Mouse (Mus musculus) cerebellum, postnatal 4 days (tissue): Measurements from ENCODE around the gene Stk16.
A peak's percentile ranks its signal among the peaks of the same experiment; 100 is the strongest.

ENCODE experiments used
- DNase-seq, 2 experiments: peaks; one replicate each; pipeline ENCODE4 v3.0.0; 2022; ENCODE audit warnings: low spot score in 2 of 2, mixed read lengths in 1 of 2

Gene Stk16

DNA sequence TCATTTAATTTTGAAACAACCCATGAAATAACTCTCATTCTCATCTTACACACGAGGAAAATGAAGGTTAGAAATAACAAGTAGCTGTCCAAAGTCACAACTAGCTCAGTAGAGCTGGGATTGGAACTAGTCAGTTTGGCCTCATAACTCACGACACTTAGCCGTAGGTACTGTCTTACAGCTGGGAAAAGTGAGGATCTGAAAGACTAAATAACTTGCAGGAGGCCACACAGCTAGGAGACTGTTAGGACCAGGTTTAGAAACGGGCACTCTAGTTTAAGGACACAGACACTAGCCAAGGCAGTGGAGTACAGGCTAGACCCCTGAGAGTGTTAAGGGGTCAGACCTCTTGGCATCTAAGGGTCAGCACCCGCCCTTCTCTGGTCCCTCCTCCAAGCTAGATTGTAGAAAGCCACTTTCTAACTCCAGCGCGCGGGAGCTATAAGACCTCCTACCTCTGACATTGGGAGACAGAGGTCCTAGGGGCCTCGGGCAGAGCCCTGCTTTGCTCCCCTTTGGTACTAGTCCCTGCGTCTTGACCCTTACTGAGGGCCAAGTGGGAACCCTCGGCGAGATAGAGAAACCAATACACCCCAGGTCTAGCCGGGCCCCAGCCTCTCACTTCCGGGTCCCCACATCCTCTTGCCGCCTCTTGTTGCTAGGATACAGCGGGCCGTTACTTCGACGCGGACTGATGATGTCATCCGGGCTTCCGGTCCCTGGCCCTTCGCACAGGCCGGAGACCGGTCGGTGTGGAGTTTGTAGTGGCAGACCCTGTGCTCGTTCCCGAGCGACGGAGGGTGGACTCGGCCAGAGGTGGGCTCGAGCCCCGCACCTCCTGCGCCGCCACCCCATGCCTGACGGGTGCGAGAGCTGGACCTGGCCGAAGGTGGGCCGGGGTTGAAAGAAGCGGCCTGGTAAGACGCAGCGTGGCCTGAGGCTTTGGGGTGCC lies at the start of gene Stk16, which contains the start of gene Glb1l:
Gene Stk16, plus strand, starts transcription at position 703 of the 952 bp plus-strand sequence.
Gene Glb1l, minus strand, starts transcription at position 678 of the 952 bp plus-strand sequence.
- peak; percentile 93 to 95 for DNase-seq

- no peak for DNase-seq
Measured at GRCm38 (mm10) chr1:75168093-75168471, 42.6 kb upstream of the Stk16 start.

- DNase-seq, result peak; percentile 81 to 93
Measured at GRCm38 (mm10) chr1:75168472-75169464, 41.9 kb upstream of the Stk16 start, which contains the start of gene Zfand2b. Zfand2b (plus strand) TSS chr1:75168646.

DNA sequence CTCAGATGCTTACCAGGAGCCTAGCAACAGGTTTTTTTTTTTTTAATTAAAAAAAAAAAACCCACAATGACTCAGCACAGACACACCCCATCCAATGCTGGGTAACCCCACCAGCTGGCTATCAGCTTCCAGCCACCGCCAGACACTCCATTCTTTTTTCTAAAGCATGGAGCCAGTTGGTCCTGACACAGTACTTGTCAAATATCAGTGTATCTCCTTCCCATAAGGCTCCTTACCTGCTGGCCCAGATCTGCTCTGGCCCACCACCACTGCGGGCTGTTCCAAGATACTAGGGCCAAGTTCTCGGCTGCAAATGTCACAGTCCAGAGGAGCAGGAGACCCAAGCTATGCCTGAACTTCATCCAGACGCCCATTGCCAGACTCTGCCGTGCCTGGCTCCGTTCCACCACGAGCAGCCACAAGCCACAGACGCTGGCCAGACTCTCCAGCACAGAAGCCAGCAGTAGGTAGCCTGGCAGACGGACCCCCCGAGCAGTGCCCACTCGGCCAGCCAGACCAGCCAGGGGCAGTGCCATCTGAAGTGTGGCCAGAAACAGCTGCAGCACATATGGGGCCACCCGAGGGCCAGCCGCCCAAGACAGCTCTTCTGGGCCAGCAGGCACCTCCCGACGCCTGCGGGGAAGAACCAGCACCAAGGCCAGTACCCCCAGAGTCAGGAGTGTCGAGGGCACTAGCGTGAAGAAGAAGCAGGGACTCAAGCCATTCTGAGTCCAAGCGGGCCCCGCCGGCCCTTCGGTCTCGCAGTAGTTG lies 31.1 kb upstream of the Stk16 start:
- DNase-seq, result peak; percentile 42 to 86

DNA sequence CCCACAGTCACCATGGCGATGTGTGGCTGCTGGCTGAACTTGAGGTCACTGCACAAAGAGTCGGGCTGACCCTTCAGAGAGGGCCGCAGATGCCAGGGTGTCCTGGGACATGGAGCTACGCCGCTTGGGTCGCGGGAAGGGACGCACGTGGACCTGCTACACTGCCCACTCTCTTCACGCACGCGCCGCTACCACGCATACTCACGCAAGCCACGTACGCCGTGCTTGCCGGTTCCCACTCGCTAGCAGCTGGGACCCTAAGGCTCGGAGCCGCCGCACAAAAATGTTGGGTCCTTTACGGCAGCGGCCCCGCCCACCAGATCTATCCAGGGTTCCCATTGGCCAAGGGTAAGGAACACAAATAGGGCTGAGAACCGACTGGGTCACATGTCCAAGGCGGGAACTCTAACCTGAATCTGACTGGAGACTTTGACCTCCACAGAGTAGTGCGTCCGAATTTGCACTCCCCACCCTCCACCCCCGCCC lies 30.5 kb upstream of the Stk16 start, which contains the start of gene Abcb6:
Gene Abcb6, minus strand, starts transcription at position 288 of the 486 bp plus-strand sequence.
- peak; percentile 68 to 85 for DNase-seq

- DNase-seq, result no peak
Measured at GRCm38 (mm10) chr1:75180741-75181140, 29.9 kb upstream of the Stk16 start.

GRCm38 (mm10) chr1:75181377-75181870 lies 29.2 kb upstream of the Stk16 start:
- DNase-seq, result no peak

GRCm38 (mm10) chr1:75182160-75182559 lies 28.5 kb upstream of the Stk16 start:
- no peak for DNase-seq

- DNase-seq, result no peak
Measured at GRCm38 (mm10) chr1:75185495-75185894, 25.1 kb upstream of the Stk16 start.

- DNase-seq, result no peak
Measured at GRCm38 (mm10) chr1:75187126-75187525, 23.5 kb upstream of the Stk16 start.

- no peak for DNase-seq
Measured at GRCm38 (mm10) chr1:75187914-75188483, 22.6 kb upstream of the Stk16 start.

- no peak for DNase-seq
Measured at GRCm38 (mm10) chr1:75190577-75190976, 20.1 kb upstream of the Stk16 start.

DNA sequence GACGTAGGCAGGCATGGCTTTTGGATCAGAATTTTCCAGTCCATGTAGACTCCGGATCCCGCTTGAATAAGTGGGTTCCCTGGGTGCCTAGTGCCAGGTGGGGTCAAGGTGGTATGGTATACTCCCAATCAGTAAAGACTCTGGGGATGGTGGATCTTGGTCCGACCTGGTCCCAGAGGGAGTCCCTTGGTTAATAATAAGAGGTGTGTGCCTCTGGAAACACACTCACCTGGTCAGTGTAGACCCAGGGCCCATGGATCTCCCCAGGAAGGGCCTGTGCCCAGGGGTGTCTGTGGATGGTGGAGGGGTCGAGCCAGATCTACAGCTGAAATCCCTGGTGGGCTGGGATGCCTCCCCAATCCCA lies 19.4 kb upstream of the Stk16 start:
- no peak for DNase-seq

GRCm38 (mm10) chr1:75191622-75192402 lies 18.8 kb upstream of the Stk16 start, which contains the start of the genes Ankzf1 and Atg9a:
Ankzf1 (plus strand) TSS chr1:75192151.
Atg9a (minus strand) TSS chr1:75192196.
- peak; percentile 77 to 88 for DNase-seq

DNA sequence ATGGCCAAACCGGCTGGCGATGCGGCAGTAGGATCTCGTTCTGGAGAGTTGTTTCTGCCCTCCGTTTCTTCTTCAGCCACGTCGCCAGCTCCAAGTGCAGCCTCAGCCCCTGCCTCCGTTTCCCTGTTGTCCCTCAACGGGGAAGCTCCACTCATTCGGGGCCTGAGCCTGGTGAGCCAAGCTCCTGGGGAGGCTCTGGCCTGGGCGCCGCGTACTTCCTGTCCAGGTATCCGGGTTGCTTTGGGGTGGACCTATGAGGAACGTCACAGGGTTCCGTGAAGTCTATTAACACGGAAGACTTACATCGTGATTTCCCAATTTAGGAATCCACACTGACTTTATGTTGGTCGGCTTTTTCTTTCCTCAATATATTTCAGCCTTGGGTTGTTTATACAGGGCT lies 18.2 kb upstream of the Stk16 start:
- no peak for DNase-seq

- no peak for DNase-seq
Measured at GRCm38 (mm10) chr1:75201236-75201635, 9.4 kb upstream of the Stk16 start.

DNA sequence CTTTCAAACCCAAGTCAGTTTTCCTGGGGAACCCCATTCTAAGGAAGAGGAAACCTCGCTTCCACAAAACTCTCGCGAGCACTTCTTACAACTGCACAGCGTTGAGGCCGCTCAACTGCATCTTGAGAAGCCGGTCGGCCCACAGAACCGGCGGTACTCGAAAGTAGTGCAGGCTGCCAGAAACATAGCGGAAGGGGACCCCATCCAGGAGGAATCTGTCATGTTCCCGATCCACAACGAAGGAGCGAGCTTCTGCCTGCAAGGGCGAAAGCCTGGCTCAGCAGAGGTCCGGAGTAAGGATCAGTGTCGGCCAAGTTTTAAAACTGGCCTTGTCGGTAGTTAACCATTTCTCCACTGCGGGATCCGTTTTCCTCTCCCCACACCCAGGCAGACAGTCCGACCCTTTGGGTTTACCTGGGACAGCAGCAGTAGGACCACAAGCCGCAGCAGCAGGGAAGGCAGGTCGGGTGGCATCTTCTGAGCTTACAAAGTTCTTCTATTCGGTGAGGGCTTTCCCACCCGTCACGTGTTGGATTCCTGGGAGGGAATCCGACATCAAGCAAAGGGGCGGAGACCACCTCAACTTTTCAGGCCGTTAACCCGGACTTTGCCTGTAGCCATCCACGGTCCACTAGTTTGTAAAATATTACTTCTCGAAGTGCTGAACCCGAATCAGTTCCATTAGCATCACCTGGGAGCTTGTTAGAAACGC lies 1.5 kb upstream of the Stk16 start:
- DNase-seq, result no peak

DNA sequence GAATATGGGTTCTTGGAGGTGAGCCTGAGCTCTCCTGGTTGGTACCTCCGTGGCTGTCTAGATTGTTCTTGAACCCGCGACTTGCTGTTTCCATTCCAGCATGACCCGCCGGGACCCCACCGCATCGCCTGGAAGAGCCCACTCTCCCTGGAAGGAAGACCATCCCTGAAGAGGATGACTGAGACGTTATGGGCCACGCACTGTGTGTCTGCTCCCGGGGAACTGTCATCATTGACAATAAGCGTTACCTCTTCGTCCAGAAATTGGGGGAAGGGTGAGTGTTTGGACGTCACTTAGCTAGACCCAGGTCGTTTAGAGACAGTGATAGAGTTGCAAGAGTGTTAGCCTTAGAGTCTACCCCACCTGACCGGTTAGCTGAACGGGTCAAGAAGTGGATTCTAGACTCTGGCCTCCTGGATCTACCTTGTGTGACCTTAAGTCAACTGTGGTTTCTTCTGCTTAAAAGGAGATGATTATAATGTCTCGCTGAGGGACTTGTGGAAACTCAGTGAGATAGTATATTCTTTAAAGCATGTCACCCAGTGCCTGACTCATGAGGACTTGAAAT lies 587 bp downstream of the Stk16 start:
- no peak for DNase-seq

- DNase-seq, result no peak
Measured at GRCm38 (mm10) chr1:75212542-75212941, 1.9 kb downstream of the Stk16 start.
